Mouse (Mus musculus): Measurements from ENCODE around the gene Tent5a. TPM values are rescaled to one million over a fixed set of nuclear protein-coding genes. Genes with fewer than 3 reads are reported as not detected.
A peak's percentile ranks its signal among the peaks of the same experiment; 100 is the strongest.

Gene Tent5a
- 10 to 100 TPM; 13.5 to 14.1 TPM for total RNA-seq (2021)
- long read RNA-seq, experiment 1, full-length matches to known transcripts = 12 of 15 reads
- long read RNA-seq, experiment 1, partial matches to known transcripts = 0 of 15 reads
- long read RNA-seq, experiment 1, other reads (novel, unspliced or antisense) = 3 of 15 reads
- long read RNA-seq, experiment 2, full-length matches to known transcripts = 13 of 16 reads
- long read RNA-seq, experiment 2, partial matches to known transcripts = 0 of 16 reads
- long read RNA-seq, experiment 2, other reads (novel, unspliced or antisense) = 3 of 16 reads

DNA sequence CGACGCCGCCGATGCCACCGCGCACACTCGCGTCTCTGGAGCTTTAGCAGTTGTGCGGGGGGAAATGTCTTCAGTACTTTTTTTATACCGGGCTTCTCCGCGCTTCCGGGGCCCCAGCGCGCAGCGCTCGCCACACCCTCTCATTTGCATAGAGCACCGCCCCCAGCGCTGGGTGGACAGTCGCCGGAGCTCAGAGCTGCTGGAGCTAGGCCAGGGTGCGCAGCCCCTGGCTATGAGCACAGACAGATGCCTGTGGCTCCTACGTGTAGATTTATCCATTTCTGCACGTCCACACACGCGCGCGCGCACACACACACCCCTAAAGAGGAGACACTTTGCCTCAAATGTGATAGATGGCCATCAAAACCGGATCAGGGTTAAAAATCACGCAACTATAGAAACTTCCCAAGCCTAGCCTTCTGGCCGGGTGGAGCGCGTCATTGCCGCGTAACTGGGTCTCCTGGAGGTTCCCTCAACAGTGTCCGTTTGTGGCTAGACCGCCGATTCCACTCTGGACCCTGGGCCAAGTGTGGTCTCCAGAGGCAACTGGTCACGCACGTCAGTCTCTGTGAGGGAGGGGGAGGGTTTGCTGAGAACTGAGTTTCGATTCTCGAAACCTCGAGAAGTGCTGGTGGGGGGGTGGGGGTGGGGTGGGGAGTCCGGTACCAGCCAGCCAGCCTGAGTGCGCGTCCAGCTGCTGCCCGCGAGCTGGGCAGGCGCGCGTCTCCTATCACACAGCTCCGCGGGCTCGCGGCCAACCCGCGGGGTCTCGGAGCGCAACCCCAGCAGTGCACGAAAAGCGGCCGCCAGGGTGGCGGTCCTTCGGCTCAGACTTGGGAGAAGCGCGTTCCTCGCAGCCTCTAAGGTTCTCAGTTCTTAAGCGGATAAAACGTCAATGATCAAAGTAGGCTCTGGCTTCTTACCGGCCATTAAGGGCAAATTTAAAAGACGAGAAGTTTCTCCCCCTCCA is at the start of gene Tent5a:
TSS of gene Tent5a (minus strand) at position 107 of the 970 bp plus-strand sequence.
- DNase-seq (ENCODE audit: low spot score in 2 of 2) = peak; percentile 73 to 90

DNA sequence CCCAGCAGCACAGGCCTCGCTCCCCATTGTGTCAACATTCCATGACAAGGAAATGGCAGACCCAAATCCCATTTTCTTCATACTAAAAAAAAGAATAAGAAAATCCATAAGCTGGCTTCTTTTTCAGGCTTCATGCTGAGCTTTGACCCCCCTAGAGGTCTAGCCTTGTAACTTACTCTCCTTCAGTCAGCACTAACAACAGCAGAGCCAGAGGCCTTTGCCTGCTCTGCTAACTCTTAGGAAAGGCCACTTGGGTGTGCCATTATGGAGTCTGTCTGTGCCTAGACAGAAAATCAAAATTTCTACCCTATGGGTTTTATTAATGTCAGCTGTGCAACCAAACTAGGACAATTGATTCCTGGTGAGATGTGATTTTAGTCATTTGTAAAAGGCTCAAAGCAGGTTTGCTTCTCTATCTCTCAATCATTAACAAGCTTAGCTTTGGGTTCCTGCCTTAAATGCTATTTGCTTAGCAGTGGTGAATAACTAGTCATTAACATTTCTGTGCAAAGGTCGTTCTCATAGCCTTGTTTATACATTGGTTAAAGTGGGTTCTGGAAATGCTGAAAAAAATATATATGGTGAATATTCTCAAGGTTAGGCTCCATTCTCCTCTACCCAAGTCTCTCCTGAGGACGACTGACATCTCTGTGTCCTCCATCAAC is 49.6 kb upstream of the Tent5a start:
- no peak for DNase-seq (ENCODE audit: low spot score in 2 of 2)

DNA sequence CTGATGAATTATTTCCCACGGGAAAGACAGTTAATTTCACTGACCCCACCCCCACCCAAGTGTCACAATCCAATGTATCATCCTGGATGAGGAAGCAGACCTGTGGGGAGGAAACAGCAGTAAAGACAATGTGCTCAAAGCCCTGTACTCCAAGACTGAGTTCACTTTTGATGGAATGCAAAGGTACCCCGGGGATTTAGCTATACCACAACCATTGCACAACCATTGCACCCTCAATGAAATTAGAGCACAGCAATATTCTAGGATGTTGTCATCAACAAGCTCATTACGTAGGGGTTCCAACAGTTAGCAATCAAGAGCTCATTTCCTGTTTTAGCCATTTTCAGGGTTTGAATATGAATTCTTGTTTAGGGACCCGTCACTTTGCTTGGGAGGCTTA is 48.0 kb upstream of the Tent5a start:
- no peak for DNase-seq (ENCODE audit: low spot score in 2 of 2)

DNA sequence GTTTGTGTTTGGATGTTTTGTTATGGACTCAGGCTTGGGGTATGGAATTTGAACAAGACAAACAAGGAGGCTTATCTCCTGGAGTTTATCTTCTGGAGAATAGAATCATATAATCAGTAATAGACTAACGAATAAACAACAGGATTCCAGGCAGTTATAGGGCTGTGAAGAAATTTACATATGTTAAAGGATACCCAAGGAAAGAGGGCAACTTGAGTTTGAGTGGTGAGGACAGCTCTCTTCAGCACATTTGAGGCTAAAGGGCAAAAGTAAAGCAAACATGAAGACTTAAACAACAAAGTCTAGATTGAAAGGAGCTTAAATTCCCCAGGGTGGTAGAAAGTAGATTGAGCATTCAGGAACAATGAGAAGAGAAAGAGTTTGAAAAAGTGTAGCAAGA is 44.9 kb upstream of the Tent5a start:
- DNase-seq (ENCODE audit: low spot score in 2 of 2) = no peak

DNA sequence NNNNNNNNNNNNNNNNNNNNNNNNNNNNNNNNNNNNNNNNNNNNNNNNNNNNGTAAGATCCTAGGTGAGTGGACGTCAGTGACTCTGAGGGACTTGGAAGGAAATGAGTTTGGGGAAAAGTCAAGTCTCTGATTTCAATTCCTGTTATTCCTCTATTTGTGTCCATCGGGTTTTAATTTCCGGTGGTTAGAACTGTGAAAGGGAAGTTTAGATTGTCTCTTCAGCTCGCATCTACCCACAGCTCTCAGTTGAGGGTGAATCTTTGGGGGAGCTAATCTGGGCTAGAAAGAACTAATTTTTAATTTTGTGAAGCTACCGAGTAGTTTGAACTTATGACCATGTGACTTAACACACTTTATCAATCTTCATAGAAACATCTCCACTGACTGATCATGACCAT is 42.4 kb upstream of the Tent5a start:
- no peak for DNase-seq (ENCODE audit: low spot score in 2 of 2)

GRCm38 (mm10) chr9:85357154-85357860 is 30.2 kb upstream of the Tent5a start:
- no peak for DNase-seq (ENCODE audit: low spot score in 2 of 2)

DNA sequence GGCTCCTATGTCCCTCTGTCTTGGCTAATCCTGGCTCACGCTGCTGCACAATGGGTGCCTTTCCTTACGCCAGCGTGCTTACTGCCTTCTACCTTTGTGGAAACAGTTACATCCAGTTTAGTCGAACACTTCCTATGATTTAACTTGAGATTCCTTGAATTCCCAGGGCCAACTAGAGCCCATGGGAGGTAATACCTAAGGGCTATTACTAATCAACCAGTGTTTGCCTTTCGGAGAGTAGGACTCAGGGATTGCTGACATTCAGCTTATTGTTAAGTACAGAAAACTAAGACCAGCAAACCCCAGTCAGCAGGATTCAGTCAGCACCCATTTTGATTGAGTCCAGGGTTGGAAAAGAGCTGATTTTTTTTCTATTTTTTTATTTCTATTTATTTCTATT is 28.4 kb upstream of the Tent5a start:
- DNase-seq (ENCODE audit: low spot score in 2 of 2) = no peak

DNA sequence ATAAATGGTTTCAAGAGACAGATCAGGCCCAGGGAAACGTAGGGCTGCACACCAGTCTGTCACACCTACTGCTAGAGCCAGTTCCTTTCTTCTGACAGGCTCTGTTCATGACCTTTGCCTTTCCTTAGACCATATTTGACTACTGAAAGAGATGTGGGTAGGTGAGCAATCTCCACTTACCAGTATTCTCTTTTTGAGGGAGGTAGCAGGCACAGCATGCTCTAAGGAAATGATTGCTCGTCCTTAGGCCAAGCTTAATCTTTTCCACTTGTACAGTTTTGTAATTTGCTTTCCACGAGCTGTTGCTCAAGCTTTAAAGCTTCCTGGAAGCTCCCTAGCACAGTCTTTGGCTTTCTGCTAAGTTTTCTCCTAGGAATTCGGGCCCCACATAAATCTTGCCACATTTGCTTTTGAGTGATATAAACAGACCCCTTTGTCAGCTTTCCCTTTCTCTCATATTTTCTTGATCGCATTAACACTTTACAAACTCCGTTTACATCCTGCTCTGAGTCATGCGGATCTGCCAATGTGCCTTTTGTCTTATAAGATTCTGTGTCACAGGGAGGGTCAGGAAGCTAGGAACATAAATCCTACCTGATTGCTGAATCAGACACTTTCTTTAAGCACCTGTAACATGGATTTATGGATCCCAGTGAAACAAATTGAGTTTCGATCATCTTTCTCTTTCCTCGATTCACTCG is 20.8 kb upstream of the Tent5a start:
- DNase-seq (ENCODE audit: low spot score in 2 of 2) = no peak

- DNase-seq (ENCODE audit: low spot score in 2 of 2) = no peak
Measured at GRCm38 (mm10) chr9:85342892-85343785, 16.0 kb upstream of the Tent5a start.

GRCm38 (mm10) chr9:85340303-85340702 is 13.2 kb upstream of the Tent5a start:
- no peak for DNase-seq (ENCODE audit: low spot score in 2 of 2)

- no peak for DNase-seq (ENCODE audit: low spot score in 2 of 2)
Measured at GRCm38 (mm10) chr9:85336046-85336445, 8.9 kb upstream of the Tent5a start.

- no peak for DNase-seq (ENCODE audit: low spot score in 2 of 2)
Measured at GRCm38 (mm10) chr9:85331521-85331920, 4.4 kb upstream of the Tent5a start.

- peak; percentile 83 to 92 for DNase-seq (ENCODE audit: low spot score in 2 of 2)
Measured at GRCm38 (mm10) chr9:85328259-85328658, 1.1 kb upstream of the Tent5a start.

GRCm38 (mm10) chr9:85326292-85327241 is 581 bp downstream of the Tent5a start:
- DNase-seq (ENCODE audit: low spot score in 2 of 2) = peak; percentile 36 to 58

GRCm38 (mm10) chr9:85325201-85325868 is 1.8 kb downstream of the Tent5a start:
- no peak for DNase-seq (ENCODE audit: low spot score in 2 of 2)

- DNase-seq (ENCODE audit: low spot score in 2 of 2) = no peak
Measured at GRCm38 (mm10) chr9:85324158-85324875, 2.8 kb downstream of the Tent5a start.

Measured in gastrocnemius, postnatal 4 days (tissue).